Mouse (Mus musculus) thymus, adult 2 months (tissue): ENCODE measurements at regions not wholly inside any gene's neighbourhood (a gene's known extent, or its start where the extent isn't known, plus 50 kb on each side); places are given as distances from the start of the nearest gene placed in this dataset.

Source experiments
- CTCF ChIP-seq: fragments of 200-500 bp; IDR thresholded peaks from 2 replicates; pipeline ENCODE4 v1.5.1; 2012; ENCODE audit warnings: mild to moderate bottlenecking, control low read depth, low read length, moderate library complexity, borderline replicate concordance; ENCODE audit not compliant: control insufficient read depth, poor library complexity, insufficient read depth; ENCODE audit errors: extremely low read depth
- POLR2A ChIP-seq: fragments of 200-500 bp; IDR thresholded peaks from 2 replicates; pipeline ENCODE4 v1.6.1; 2012; ENCODE audit warnings: mild to moderate bottlenecking, low read length, control low read depth, moderate library complexity; ENCODE audit not compliant: control insufficient read depth, poor library complexity, insufficient read depth; ENCODE audit errors: extremely low read depth

DNA sequence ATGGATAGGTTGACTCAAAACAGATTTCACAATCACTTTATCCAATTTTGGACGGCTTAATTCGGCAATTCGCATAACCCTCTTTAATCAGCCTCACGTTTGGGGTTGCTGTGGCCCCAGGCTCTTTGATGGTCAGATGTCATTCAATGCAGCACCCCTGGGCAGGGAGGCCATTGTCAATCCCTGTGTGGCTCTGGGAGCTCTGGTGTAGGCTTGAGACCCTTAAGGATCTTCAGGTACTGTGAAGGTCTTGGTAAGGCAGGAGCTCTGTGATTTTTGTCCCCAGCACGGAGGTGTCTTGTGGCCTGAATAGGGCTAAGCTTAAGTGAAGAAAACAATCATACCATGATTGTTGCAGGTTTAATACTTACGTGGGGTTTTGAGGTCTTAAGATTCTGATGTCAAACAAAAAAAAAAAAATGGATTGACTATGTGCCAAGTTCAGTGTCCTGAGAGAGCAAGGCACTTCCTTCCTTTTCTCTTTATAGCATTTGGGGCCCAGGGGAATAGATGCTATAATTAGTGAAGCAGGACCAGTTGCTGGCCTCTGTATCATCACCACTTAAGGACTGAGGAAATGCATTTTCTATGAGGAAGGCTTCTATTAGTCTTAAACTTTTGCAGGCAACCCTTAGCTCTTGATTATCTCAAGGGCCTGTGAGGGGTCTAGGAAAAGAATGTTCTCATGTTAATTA is 98.9 kb downstream of the Ttc32 start:
- TF ChIP-seq POLR2A (no peak), CTCF (no peak)
